Mouse (Mus musculus): Measurements from ENCODE around the gene Cyfip2.

GRCm38 (mm10) chr11:46251994-46252393, 60.7 kb downstream of the Cyfip2 start:
- peak; percentile 92 for TF ChIP-seq CTCF (IDR thresholded peaks at IDR 0.05; ENCODE audit: borderline replicate concordance, insufficient read depth, low read depth, low read length)
- no peak for TF ChIP-seq POLR2A (IDR thresholded peaks at IDR 0.05; ENCODE audit: borderline replicate concordance, insufficient read depth, low read length)

Measured in cerebellum, adult 2 months (tissue).